Mouse (Mus musculus): ENCODE measurements around the gene Cttnbp2.

- TF ChIP-seq CTCF (IDR thresholded peaks at IDR 0.05) (no peak), EP300 (IDR thresholded peaks at IDR 0.05) (no peak)
Measured at GRCm38 (mm10) chr6:18530394-18530793, 15.8 kb upstream of the Cttnbp2 start.
